Mouse (Mus musculus): ENCODE data around the gene Rgs4.
A peak's percentile ranks its signal among the peaks of the same experiment; 100 is the strongest.

The Rgs4 gene

DNA sequence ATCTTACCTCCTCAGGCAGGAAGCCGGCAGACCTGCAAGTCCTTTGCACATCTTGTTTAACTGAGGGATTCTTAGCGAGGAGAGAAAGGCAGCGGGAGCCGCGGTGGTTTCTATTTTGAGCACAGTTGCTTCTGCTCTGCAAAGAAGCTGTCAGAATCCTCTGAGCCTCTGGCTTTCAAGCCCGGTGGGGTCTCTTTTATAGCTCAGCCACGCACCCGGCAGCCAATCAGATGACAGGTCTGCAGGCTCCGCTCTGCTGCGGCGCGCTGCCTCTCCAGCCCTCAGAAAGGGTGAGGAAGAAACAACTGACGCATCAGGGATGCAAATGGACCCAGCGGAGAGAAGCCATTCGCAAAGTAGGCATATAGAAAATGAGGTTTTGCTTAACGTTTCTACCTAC lies at the start of gene Rgs4:
Rgs4 (minus strand) TSS at position 170 of the 400 bp plus-strand sequence.
- DNase-seq (ENCODE audit: low spot score), result peak; percentile 43

DNA sequence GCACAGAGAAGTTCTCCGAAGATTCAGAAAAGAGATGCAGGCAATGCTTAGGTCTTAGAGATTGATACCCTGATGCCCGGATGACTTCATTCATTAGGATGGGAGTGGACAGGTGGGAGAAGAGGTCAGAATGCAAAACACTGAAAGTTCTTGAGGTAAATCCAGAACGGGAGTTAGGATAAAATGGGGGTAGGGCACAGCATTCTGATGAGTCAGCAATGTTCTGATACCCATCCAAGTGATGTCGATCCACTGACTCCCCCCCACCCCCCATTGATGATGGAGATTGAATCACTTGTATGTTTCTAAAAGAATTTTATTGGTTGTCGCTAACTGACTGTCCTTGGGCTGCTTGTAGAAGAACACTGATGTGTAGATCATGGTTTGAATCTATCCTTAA lies 45.0 kb upstream of the Rgs4 start:
- no peak for DNase-seq (ENCODE audit: low spot score)

DNA sequence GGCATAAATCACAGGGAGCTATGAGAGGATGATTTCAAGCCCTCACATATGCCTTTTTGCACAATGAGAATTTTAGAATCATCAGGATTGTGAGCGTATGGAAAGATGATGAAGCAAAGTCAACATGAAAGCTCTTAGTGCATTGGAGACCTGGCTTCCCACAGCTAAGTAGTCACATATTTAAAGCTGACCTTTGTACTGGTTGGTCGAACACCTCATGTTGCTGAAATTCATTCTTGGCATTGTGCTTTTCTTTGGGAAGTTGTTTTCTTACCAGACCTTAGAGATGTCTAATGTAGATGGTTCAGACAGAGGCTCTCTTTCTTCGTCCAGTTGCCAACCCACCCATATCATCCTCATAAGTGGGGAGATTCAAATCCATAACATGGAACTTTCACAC lies 38.5 kb upstream of the Rgs4 start:
- DNase-seq (ENCODE audit: low spot score), result no peak

DNA sequence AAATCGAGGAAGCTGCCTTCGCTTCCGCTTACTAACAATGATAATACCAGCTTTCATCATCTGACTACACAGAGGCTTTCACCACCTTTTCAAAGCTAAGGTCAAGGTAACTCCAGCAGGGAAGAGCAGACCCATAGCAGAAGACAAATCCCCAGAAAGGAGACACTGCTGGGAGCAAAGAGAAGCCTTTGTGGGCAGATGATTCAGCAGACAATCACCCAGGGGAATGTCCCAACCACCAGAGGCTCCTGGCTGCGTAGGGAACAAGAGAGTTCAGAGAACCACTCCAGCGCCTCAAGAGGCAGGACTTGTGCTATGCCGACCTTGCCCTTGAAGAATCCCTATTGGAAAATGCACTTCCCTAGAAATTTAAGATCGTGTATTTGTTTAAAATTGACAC lies 29.1 kb upstream of the Rgs4 start:
- DNase-seq (ENCODE audit: low spot score), result no peak

DNA sequence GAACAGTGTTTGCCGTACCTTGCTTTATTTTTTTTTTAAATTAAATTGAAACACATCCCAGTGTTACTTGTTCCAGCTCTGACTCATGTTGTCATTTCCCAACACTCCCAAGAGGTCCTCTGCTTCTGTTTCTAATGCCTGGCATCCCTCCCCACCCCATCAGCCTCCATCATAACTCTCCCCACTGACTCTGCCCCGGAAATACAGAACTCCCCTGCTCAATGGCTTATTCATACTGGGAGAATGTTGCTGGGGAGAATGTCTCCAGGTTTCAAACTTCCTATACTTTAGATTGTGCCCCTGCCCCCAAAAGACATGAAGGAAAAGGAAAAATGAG lies 17.1 kb upstream of the Rgs4 start:
- DNase-seq (ENCODE audit: low spot score), result no peak

DNA sequence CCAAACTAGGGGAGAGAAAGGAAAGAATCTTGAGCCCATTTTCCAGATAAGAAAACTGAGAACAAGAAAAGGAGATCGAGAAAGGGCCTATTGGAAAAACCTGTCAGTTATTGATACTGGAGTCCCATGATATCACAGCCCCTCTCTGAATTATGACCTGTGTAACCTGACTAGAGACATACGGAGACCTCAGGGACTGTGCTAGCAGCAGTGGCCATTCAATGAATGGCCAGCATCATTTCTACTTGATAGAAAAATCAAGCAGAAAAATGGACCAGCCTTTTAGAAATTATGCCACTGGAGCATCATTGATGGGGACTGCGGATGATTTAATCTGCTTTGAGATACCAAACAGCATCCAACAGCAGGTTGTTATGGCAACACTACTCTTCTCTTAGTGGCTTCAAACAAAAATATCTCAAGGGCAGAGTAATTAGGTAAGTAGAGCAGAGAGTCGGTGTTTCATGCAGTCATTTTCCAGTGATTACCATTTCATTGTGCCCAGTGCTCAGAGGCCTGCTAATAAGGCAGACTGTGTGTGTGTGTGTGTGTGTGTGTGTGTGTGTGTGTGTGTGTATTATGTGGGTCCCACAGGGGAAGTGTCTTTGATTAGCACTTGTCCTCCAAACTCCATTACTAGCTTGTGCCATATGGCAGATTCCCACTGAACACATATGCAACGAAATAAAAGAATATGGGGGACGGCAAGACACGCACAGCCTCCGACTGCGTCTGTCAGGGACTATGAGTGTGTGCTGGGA lies 16.6 kb upstream of the Rgs4 start:
- DNase-seq (ENCODE audit: low spot score), result no peak

DNA sequence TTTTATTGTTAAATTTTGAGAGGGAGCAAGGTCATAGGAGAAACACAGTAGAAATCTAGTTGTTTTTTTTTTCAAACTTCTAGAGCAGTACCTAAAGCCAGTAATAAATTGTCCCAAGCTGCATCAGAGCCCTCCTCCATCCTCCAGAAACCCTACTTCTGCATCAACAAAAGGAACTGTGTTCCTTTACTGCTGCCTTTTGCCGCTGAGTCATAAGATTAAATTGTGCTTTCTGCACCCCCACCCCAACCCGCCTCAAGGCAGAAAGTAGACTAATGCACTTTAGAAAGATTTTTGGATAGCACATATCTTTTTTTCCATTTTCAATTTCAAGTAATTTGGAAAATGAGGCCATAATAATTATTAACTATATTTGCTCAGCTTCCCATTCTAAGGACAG lies 15.1 kb upstream of the Rgs4 start:
- DNase-seq (ENCODE audit: low spot score), result no peak

DNA sequence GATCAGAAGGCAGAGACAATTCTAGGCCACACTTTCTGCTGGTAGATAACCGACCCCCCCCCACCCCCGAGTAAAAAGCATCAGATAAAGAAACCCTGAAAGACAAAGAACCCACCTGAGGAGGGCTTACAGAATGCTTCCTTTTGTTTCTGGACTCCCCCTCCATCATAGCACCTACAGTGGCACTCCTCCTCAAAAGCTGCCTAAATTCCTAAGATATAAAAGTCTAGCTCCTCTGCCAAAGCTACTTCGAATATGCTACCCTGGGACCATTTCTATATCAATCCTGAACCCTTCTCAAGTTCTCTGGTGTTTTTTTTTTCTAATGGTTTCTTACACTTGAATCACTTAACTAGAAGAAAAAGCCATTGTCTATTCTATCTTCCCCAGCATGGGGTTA lies 9.1 kb upstream of the Rgs4 start:
- no peak for DNase-seq (ENCODE audit: low spot score)

DNA sequence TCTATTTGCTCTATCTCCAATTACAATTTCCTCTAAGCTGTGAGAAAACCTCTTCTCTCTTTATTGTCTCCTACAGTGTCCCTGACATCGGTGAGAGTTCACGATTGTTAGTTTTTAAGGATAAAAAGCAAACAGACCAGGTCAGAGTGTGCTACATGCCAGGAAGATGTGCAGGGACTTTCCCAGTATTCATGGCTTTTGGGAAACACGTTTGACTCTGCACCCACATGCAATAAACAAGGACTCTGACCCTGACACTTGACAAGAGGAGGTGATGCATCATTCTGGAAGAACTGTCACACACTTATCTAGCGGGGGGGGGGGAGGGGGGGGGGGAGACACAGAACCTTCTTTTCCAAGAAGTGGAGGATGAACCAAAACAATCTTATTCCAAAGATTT lies 5.0 kb upstream of the Rgs4 start:
- no peak for DNase-seq (ENCODE audit: low spot score)

DNA sequence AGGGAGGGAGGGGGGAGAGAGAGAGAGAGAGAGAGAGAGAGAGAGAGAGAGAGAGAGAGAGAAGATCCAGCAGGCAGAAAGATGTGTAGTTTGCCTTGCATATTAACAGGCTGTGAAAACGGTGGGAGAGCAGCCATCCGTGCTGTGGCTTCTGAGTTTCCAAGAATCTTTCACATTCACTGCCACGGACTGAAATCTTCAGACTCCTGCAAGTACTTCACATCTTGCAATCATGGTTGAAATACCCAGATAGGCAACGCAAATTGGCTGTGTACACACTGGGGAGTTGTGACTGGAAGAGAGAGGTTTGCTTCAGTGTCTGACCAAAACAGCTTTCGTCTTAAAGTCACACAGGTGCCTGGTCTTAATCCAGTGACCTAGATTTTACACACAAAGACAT lies 997 bp upstream of the Rgs4 start:
- DNase-seq (ENCODE audit: low spot score), result no peak

DNA sequence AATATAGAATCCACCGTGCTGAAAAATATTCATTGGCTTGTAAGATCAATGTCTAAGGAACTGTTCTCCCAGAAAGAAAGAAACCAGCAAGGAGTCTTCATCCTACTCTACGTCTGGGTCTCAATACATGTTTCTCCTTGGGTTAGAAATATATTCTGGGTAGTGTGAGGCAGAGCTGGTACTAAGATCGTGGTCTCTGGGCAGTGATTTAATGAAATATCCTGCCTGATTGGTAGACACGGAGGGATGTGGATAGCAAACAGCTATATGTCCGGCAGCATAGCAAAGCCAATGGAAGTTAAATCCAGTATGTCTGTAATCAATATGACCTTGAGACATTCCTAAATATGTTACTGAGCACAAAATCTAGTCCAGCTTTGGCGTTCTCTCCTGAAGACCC lies 460 bp upstream of the Rgs4 start:
- no peak for DNase-seq (ENCODE audit: low spot score)

DNA sequence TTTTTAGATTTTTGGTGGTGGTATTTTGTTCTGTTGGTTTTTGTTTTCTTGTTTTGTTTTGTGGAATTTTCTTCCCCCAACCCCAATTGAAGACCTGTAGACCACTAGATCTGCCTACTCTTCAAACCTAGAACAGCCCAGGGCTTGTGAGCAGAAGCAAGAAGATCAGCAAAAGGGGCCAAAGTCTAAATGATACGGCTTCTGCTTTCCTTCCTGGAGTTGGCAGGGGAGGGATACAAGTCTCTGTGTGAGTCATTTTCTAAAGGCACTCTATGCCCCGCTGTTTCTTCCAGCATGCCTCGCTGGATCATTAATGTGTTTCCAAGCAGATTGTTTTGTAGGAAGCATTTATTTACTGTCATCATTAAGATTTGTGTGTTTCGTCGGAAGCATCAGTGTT lies 6.3 kb downstream of the Rgs4 start:
- no peak for DNase-seq (ENCODE audit: low spot score)

DNA sequence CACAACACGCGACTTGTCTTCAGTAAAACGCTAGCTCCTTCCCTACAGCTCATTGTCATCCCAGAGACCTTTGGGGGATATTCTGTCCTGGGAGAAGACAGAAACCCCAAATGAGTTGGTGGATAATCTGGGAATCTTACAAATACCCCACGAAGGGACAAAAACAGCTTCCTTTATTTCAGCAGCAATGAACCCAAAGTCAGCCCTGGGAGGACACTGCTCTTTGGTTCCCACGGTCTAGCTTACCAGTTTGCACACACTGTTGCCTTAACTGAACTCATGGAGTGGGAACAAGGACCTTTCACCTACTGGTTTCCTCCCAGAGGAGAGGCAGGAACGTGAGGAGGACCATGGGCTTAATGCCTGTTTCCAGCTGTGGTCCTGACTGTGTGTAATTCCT lies 10.2 kb downstream of the Rgs4 start:
- no peak for DNase-seq (ENCODE audit: low spot score)

DNA sequence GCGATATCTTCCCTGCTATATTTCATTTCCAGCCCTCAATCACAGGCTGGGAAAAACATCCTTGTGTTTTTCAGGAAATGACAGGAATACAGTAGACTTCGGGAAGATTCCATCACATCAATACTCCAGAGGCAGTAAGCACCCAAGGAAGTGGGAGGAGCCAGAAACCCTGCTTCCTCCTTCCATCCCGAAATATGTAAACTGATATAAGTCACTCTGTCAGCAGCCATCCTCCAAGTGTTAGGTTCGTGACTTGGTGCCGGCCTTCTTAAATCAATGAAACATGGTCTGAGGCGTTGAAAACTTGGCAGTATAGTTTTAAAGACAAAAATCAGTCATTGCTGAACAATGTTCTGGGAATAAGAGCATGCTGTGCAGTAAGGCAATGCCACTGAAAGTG lies 11.3 kb downstream of the Rgs4 start:
- DNase-seq (ENCODE audit: low spot score), result no peak

DNA sequence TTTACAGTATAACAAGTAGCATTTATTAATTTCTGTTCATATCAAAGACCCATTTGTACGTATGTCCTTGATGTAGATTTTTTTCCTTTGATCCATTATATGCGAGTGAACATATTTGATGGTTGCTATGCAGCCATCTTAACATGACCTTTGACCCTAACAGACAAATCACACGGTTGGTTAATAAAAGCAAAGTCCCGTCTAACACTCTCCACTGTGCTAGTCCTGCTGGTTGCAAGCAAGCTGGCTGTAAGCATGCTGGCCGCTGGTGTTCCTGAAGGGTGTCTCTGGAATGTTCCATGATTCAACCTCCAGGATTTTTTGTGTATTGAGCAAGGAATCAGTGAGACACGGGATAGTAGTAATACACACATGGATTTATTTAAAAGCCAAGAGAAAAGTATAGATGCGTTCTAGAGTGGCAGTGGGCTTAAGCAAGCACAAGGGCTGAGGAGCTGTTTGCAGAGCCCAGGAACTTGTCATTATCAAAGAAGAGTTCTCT lies 16.8 kb downstream of the Rgs4 start:
- DNase-seq (ENCODE audit: low spot score), result no peak

DNA sequence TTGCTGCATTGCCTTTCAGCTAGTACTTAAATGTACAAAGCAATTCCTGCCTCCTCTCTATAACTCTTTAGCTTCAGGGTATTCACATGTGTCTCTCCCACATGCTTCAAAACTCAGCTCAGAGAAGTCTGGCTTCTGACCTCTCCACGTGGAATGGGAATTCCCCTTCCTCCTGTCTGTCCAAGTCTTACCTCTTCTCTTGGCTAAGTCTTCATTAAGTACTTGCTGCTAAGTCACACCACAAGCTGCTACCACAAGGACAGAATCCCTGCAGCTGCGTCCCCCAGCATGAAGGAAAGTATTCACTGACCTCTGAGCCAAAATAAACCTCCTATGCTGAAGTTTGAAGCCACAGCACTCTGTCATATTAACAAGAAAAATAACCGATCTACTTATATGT lies 21.1 kb downstream of the Rgs4 start:
- no peak for DNase-seq (ENCODE audit: low spot score)

DNA sequence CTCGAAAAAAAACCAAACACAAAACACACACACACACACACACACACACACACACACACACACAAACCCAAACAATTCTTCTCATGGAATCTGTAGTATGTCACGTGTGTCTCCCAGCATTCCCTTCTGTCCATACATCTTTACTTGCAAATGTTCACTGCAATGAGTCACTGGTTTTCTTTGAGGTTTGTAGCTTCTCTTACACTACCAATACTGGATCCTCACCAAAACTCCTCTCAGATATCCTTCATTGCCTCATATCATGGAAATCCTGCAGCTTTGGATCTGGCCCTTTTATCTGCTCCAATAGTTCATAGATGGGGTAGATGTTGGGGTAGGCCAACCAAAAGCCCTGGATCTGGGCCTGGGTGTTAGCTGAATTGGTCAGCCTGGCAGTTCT lies 25.6 kb downstream of the Rgs4 start:
- no peak for DNase-seq (ENCODE audit: low spot score)

DNA sequence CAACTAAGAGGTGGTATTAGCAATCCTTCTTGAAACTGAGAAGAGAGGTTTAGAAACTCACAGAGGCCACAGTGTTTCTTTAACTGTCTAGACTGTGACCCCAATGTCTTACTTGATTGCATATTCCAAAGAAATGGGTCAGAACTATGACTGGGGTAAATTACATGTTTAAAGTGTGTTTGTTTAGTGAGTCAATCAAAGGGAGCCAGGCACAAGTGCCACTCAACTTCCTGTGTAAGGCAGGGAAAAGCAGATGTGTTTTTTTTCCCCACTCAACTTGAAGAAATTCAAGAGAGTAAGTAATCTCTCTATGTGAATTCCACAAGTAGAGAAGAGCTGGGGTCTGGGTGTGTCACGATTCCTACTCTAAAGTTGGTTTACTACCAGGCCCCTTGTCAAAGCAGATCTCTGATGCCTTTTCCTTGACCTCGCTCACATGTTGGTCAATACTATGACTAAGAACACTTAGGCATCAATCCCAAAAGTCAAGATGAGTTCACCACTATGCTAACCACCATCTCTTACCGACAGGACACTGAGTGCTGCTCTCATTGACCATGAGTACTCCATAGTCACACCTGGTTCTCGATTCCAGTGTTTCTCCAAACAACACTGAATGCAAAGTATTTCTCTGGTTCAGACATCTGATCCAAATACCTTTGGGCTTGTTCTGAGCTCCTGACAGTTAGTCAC lies 42.9 kb downstream of the Rgs4 start:
- DNase-seq (ENCODE audit: low spot score), result no peak

DNA sequence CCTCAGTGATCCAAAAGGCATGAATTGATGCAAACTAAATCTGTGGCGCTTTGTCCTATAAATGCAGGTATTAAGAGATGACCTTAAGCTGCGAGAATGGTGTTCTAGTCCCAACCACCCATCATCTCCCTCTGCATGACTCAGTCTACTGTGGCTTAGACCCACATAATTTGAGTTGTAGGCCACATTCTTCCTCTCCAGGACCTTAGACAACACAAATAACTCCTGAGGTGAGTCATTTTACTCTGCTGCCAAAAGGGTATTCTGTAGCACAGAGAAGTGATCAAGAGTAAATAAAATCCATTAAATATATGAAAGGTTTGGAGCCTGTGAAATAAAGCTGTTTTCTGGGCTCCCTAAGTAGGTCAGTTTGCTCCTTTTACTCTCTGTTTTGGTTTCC lies 48.3 kb downstream of the Rgs4 start:
- no peak for DNase-seq (ENCODE audit: low spot score)

DNA sequence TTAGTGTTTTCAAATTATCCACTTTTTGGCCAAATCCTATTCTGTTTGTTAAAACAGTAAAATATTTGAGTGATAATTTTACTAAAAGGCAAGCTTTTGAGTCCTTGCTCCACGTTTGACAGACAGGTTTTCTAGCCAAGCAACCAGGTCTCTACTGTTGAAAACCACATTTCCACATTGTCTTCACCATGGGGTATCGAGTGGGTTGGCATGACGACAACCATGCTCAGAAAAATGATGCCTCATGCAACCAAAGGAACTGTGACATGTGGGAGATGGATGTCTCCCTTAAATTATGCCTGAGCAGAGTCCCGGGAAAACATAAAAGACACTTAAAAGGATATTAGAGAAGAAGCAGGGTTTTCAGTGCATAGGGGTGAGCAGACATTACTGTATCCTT lies 50.2 kb downstream of the Rgs4 start:
- DNase-seq (ENCODE audit: low spot score), result no peak

DNA sequence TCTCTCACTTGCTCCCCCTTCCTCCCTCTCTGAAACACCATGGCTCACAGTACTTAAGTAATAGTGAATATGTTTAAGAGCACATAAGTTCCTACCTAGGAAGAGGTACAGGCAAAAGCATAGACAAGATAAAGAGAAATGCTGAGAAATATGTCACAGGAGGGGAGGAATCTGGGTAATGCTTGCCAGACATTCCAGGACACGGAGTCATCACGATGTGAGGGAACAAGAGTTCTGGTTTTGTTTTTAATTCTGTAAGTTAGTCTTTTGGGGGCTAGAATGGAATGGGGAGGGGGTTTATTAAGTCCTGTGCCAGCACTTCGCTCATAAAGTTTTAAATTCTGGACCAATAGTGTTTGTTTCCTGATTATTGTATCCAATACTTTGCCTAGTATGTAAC lies 52.1 kb downstream of the Rgs4 start:
- DNase-seq (ENCODE audit: low spot score), result no peak

DNA sequence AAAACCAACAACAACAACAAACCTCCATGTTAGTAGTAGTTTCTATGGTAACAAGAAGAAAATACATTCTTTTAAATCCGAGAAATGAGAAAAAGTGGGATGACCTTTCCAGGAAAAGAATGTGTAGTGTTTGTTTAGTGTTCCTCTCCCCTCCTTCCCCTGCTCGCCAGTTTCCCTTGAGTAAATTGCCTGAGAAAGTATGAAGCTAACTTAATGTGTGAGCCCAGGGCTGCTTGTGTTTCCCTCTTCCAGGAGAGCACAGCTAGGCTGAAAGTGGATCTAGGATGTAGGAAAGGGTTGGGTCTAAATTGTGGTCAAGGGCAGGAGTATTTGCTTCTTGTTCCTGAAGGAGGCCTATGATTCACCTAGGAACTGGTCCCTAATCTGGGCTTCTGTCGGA lies 53.9 kb downstream of the Rgs4 start:
- DNase-seq (ENCODE audit: low spot score), result no peak

DNA sequence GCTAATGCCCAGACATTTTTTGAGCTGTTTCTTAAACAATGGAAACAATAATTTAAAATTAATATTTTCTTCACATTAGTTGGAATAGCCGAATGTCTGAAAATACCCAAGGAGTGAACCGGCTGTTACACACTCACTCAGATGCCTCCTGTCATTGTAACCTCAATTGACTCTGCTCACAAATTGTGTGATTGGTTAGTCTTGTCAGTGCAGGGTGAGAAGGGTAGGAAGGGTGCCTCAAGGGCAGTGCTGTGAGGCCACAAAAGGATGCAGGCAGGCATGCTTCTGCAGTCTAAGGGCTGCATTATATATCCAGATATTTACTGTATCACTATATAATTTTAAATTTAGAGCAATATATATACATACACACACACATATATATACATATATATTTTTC lies 54.4 kb downstream of the Rgs4 start:
- DNase-seq (ENCODE audit: low spot score), result no peak
